1 mouse cellular context compared by ENCODE assay signal in the genomic region with DNA sequence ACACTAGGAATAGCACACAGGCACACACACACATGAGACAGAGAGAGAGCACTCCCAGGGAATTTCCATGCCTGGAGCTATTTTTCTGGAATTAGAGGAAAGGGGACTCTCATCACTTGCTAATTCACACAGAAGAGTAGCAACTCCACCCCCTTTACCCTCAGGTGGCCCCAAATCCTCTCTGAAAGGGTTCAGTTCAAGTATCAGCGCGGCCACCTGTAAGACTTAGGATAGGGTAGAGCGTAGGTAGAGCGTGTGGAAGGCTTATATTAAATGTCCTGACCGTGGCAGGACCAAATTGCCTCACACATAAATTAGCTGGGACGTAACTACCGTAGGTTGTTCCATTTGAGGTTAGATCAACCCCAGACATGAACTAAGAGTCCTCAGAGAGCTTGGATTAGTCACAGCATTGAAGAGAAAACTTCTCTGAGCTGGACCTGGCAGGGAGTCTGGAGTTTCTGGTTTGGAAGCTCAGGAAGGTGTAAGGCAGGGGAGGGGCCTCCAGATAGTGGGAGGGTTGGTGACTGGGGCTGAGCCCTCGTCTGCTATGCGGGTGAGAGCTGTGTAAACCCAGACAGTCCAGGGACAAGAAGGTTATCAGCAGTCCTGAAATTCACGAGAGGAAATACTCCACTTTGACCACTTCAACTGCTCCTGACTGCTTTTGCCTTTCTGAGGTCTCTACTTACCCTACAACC.
TF ChIP-seq lines count a peak whose summit lies in the region.

No protein-coding gene starts in this region.

TF ChIP-seq in MEL, 35 proteins besides CTCF, POLR2A, EP300 and RAD21:
- peak; percentile 42; the same call in 1 of the 2 replicates for TF ChIP-seq ZNF384 (IDR thresholded peaks at IDR 0.05; ENCODE audit: low read depth, low read length)
- no peak for TF ChIP-seq MXI1 (IDR thresholded peaks at IDR 0.05; ENCODE audit: low read depth, low read length)
